Mouse (Mus musculus): Measurements from ENCODE around the gene Crybg3.

- TF ChIP-seq CTCF (IDR thresholded peaks at IDR 0.05; ENCODE audit: borderline replicate concordance, insufficient read depth, low read length) (no peak), POLR2A (IDR thresholded peaks at IDR 0.05; ENCODE audit: low read depth, low read length) (no peak)
Observed at GRCm38 (mm10) chr16:59617167-59617566, 16.4 kb upstream of the Crybg3 start.
